Mouse (Mus musculus) MEL (cell line): ENCODE data around the gene Lasp1.

ENCODE experiments used
- CHD2 ChIP-seq: IDR thresholded peaks from 2 replicates; pipeline ENCODE4 v1.6.1; 2011; ENCODE audit warnings: low read length, improper control_type of control experiment
- EP300 ChIP-seq, 2 experiments: IDR thresholded peaks; 2 replicates each; pipeline ENCODE4 v1.6.1; 2011; ENCODE audit warnings: improper control_type of control experiment in 2 of 2, low read length in 2 of 2, low read depth in 1 of 2, mild to moderate bottlenecking in 1 of 2
- GATA1 ChIP-seq: IDR thresholded peaks from 2 replicates; pipeline ENCODE4 v1.6.1; 2011; ENCODE audit warnings: low read depth, low read length, improper control_type of control experiment
- KAT2A ChIP-seq: conservative IDR thresholded peaks from 2 replicates; pipeline ENCODE4 v1.6.1; 2012; ENCODE audit warnings: low read depth, low read length, improper control_type of control experiment, inconsistent platforms
- MAX ChIP-seq: IDR thresholded peaks from 2 replicates; pipeline ENCODE4 v1.6.1; 2011; ENCODE audit warnings: low read length, improper control_type of control experiment
- RAD21 ChIP-seq: IDR thresholded peaks from 2 replicates; pipeline ENCODE4 v1.6.1; 2011; ENCODE audit warnings: mild to moderate bottlenecking, low read depth, low read length, improper control_type of control experiment
- SMC3 ChIP-seq: IDR thresholded peaks from 2 replicates; pipeline ENCODE4 v1.6.1; 2011; ENCODE audit warnings: low read depth, low read length, improper control_type of control experiment
- USF1 ChIP-seq: IDR thresholded peaks from 2 replicates; pipeline ENCODE4 v1.6.1; 2014; ENCODE audit warnings: low read depth, mild to moderate bottlenecking, inconsistent platforms, low read length, improper control_type of control experiment, moderate library complexity
- USF2 ChIP-seq, 2 experiments: IDR thresholded peaks; 2 replicates each; pipeline ENCODE4 v1.6.1; 2011 to 2012; ENCODE audit warnings: improper control_type of control experiment in 2 of 2, low read length in 2 of 2, borderline replicate concordance in 1 of 2, inconsistent platforms in 1 of 2, low read depth in 1 of 2, mild to moderate bottlenecking in 1 of 2; ENCODE audit not compliant: insufficient read depth in 1 of 2
- ZKSCAN1 ChIP-seq: IDR thresholded peaks from 2 replicates; pipeline ENCODE4 v1.6.1; 2012; ENCODE audit warnings: low read depth, mild to moderate bottlenecking, inconsistent platforms, low read length, improper control_type of control experiment, moderate library complexity

GRCm38 (mm10) chr11:97802194-97802470 lies 3.3 kb downstream of the Lasp1 start:
- no peak for TF ChIP-seq USF1
- no peak for TF ChIP-seq KAT2A
- no peak for TF ChIP-seq CHD2
- TF ChIP-seq SMC3: no peak
- TF ChIP-seq EP300 (IDR thresholded peaks at IDR 0.05; ENCODE audit: low read depth in 1 of 2, low read length in 2 of 2): no peak
- TF ChIP-seq USF2 (IDR thresholded peaks at IDR 0.05; ENCODE audit: borderline replicate concordance in 1 of 2, insufficient read depth in 1 of 2, low read depth in 1 of 2, low read length in 2 of 2): no peak
- no peak for TF ChIP-seq RAD21
- no peak for TF ChIP-seq GATA1
- TF ChIP-seq ZKSCAN1: no peak
- TF ChIP-seq MAX: no peak
